Mouse (Mus musculus): ENCODE data around the gene Man2a1. TPM values are rescaled to one million over a fixed set of nuclear protein-coding genes. Genes with fewer than 3 reads are reported as not detected.

Gene Man2a1
- polyA plus RNA-seq, 1 experiment, result 109 TPM

GRCm38 (mm10) chr17:64621226-64621625 lies 20.7 kb downstream of the Man2a1 start:
- TF ChIP-seq CTCF (IDR thresholded peaks at IDR 0.05; ENCODE audit: borderline replicate concordance, insufficient read depth, low read length) (no peak), POLR2A (IDR thresholded peaks at IDR 0.05; ENCODE audit: low read depth, low read length) (no peak)
- Histone ChIP-seq H3K4me3 (ENCODE audit: insufficient read depth, low read length) (no peak overlapping the region), H3K4me1 (ENCODE audit: control insufficient read depth, insufficient read depth, low read length) (peaks cover 6% of the 10 kb centered on the region; the same call in 1 of the 2 replicates), H3K27ac (ENCODE audit: insufficient read depth, low read length) (no peak overlapping the region)

DNA sequence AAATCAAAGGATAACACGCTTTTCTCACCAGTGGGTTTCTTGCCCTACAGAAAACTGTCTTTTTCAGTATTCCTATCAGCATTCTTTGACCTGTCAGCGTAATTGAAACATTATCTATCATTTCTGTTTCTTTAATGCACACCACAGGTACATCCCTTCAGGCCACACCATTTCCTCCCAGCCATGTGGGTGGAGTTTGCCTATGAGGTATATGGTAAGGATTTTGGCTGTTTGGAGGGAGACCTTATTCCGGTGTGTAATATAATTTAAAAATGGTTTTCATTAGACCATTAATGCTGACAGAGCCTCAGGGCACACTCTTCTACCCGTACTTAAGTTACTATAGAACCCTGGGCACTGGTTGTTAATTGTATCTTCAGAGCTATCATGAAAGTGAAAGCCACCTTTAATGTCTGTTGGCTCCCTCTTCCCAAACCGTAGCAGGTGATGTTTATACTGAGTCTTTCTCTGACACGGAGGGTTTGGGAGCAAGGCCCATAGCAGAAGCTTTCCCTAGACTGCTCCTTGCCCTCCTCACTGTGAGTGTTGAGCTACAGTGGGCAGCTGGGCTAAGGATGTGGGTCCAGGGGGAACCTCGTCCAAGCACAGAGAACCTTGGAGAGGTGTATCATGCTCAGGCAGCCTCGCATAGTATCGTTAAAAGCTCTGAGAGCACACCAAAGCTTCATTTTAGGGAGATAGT lies 21.3 kb downstream of the Man2a1 start:
- H3K4me3 ChIP-seq (ENCODE audit: insufficient read depth, low read length), result no peak overlapping the region
- peaks cover 6% of the 10 kb centered on the region; the same call in 1 of the 2 replicates for H3K4me1 ChIP-seq (ENCODE audit: control insufficient read depth, insufficient read depth, low read length)
- no peak overlapping the region for H3K27ac ChIP-seq (ENCODE audit: insufficient read depth, low read length)
- TF ChIP-seq POLR2A (IDR thresholded peaks at IDR 0.05; ENCODE audit: low read depth, low read length) (no peak), CTCF (IDR thresholded peaks at IDR 0.05; ENCODE audit: borderline replicate concordance, insufficient read depth, low read length) (no peak)

DNA sequence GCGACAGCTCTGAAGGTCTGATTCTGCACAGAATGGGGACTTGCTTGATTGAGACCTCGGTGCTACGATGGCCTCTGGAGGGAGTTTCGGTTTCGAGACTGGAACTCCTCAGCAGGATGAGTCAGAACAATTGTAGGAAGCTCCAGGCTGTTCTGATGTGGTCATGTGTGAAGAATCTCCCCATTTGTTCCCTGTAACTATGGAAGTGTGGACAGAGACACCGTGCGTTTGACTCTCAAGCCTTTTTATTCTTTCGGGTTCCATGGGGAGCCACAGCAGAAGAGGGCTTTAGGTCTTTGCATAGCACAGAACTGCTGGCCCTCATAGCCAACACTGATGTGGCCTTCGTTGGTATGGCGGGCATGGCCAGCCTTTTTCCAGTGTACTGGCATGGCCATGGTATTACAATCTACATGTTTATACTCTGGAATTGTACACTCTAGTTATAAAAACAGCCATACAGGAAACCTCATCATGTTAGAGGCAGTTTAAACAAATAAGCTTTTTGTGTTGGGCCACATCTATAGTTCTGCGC lies 21.9 kb downstream of the Man2a1 start:
- peaks cover 6% of the 10 kb centered on the region; the same call in 1 of the 2 replicates for H3K4me1 ChIP-seq (ENCODE audit: control insufficient read depth, insufficient read depth, low read length)
- no peak overlapping the region for H3K27ac ChIP-seq (ENCODE audit: insufficient read depth, low read length)
- no peak overlapping the region for H3K4me3 ChIP-seq (ENCODE audit: insufficient read depth, low read length)
- TF ChIP-seq POLR2A (IDR thresholded peaks at IDR 0.05; ENCODE audit: low read depth, low read length), result no peak
- TF ChIP-seq CTCF (IDR thresholded peaks at IDR 0.05; ENCODE audit: borderline replicate concordance, insufficient read depth, low read length), result no peak

DNA sequence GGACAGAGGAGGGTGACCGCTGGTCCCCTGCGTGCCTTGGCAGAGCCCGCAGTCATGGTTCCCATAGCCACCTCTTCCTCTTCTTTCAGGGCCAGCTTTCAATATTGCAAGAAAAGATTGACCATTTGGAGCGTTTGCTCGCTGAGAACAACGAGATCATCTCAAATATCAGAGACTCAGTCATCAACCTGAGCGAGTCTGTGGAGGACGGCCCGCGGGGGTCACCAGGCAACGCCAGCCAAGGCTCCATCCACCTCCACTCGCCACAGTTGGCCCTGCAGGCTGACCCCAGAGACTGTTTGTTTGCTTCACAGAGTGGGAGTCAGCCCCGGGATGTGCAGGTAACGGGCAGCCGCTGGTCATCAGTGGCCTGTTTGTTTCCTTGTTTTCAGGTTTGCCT lies 23.9 kb downstream of the Man2a1 start:
- no peak overlapping the region for H3K27ac ChIP-seq (ENCODE audit: insufficient read depth, low read length)
- TF ChIP-seq CTCF (IDR thresholded peaks at IDR 0.05; ENCODE audit: borderline replicate concordance, insufficient read depth, low read length) (no peak), POLR2A (IDR thresholded peaks at IDR 0.05; ENCODE audit: low read depth, low read length) (no peak)
- no peak overlapping the region for H3K4me3 ChIP-seq (ENCODE audit: insufficient read depth, low read length)
- H3K4me1 ChIP-seq (ENCODE audit: control insufficient read depth, insufficient read depth, low read length), result peaks cover 3% of the 10 kb centered on the region; the same call in 1 of the 2 replicates

GRCm38 (mm10) chr17:64628796-64629195 lies 28.3 kb downstream of the Man2a1 start:
- Histone ChIP-seq H3K27ac (ENCODE audit: insufficient read depth, low read length) (no peak overlapping the region), H3K4me1 (ENCODE audit: control insufficient read depth, insufficient read depth, low read length) (no peaks in the 10 kb centered on the region), H3K4me3 (ENCODE audit: insufficient read depth, low read length) (no peak overlapping the region)
- TF ChIP-seq POLR2A (IDR thresholded peaks at IDR 0.05; ENCODE audit: low read depth, low read length) (no peak), CTCF (IDR thresholded peaks at IDR 0.05; ENCODE audit: borderline replicate concordance, insufficient read depth, low read length) (no peak)

DNA sequence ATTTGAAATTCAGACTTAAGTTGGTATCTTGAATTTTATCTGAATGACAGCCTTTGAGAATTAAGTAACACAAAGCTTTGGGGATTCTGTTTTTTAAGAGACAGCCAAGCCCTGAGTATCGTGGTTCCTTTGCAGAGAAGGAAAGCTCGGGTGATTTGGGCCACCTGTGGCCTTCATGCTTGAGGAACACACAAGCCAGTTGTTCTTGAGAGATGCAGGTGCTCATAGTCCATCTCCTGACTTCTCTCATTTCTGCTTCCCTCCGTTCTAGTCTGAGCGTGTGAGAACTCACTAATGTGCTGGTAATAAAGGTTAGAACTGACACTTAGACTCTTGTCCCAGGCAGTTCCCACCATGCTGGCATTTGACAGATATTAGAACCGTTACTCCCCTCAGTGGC lies 28.9 kb downstream of the Man2a1 start:
- no peak overlapping the region for H3K4me3 ChIP-seq (ENCODE audit: insufficient read depth, low read length)
- no peak overlapping the region for H3K27ac ChIP-seq (ENCODE audit: insufficient read depth, low read length)
- H3K4me1 ChIP-seq (ENCODE audit: control insufficient read depth, insufficient read depth, low read length), result no peaks in the 10 kb centered on the region
- TF ChIP-seq POLR2A (IDR thresholded peaks at IDR 0.05; ENCODE audit: low read depth, low read length) (no peak), CTCF (IDR thresholded peaks at IDR 0.05; ENCODE audit: borderline replicate concordance, insufficient read depth, low read length) (no peak)

DNA sequence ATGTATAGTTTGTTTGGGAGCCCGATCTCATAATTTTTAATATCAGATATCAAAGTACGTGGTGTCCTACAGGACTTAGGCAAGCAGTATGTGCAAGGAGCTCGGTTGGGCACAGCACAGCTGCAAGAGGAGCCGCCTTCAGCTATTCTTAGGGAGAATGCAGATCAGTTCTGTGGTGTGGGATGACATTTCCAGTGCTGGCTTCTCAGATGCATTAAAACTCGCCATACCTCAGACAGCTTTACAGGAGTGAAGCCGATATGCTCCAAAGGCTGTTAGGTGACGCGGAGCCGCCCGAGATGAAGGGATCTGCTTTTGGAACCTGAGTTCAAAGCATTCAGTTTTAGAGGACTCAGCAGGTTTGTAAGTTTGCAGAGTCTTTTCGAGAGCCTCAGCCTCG lies 30.0 kb downstream of the Man2a1 start:
- Histone ChIP-seq H3K4me1 (ENCODE audit: control insufficient read depth, insufficient read depth, low read length) (no peaks in the 10 kb centered on the region), H3K4me3 (ENCODE audit: insufficient read depth, low read length) (no peak overlapping the region), H3K27ac (ENCODE audit: insufficient read depth, low read length) (no peak overlapping the region)
- TF ChIP-seq CTCF (IDR thresholded peaks at IDR 0.05; ENCODE audit: borderline replicate concordance, insufficient read depth, low read length), result no peak
- TF ChIP-seq POLR2A (IDR thresholded peaks at IDR 0.05; ENCODE audit: low read depth, low read length), result no peak

GRCm38 (mm10) chr17:64637868-64638537 lies 37.5 kb downstream of the Man2a1 start:
- no peaks in the 10 kb centered on the region for H3K4me1 ChIP-seq (ENCODE audit: control insufficient read depth, insufficient read depth, low read length)
- no peak overlapping the region for H3K4me3 ChIP-seq (ENCODE audit: insufficient read depth, low read length)
- TF ChIP-seq POLR2A (IDR thresholded peaks at IDR 0.05; ENCODE audit: low read depth, low read length) (no peak), CTCF (IDR thresholded peaks at IDR 0.05; ENCODE audit: borderline replicate concordance, insufficient read depth, low read length) (no peak)
- H3K27ac ChIP-seq (ENCODE audit: insufficient read depth, low read length), result no peak overlapping the region

DNA sequence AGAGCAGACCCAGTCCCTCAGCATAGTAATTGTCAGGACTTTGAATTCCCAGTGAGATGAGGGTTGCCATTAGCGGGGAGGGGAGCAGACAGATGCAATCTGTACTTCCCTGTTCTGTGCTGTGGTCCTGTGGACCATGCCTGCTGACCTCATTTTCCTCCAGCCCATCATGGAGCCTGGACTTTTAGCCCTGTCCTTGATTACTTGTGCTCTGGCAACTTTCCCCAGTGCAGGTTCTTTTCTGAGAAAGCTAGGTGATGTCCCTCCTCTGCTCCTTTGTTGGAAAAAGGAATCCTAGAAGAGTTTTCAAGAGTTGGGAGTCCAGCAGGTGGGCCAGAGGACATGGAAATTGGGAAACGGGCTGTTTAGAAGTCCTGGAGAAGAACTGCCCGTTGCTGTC lies 40.8 kb downstream of the Man2a1 start:
- no peak overlapping the region for H3K27ac ChIP-seq (ENCODE audit: insufficient read depth, low read length)
- no peaks in the 10 kb centered on the region for H3K4me1 ChIP-seq (ENCODE audit: control insufficient read depth, insufficient read depth, low read length)
- no peak overlapping the region for H3K4me3 ChIP-seq (ENCODE audit: insufficient read depth, low read length)
- TF ChIP-seq CTCF (IDR thresholded peaks at IDR 0.05; ENCODE audit: borderline replicate concordance, insufficient read depth, low read length), result no peak
- no peak for TF ChIP-seq POLR2A (IDR thresholded peaks at IDR 0.05; ENCODE audit: low read depth, low read length)

DNA sequence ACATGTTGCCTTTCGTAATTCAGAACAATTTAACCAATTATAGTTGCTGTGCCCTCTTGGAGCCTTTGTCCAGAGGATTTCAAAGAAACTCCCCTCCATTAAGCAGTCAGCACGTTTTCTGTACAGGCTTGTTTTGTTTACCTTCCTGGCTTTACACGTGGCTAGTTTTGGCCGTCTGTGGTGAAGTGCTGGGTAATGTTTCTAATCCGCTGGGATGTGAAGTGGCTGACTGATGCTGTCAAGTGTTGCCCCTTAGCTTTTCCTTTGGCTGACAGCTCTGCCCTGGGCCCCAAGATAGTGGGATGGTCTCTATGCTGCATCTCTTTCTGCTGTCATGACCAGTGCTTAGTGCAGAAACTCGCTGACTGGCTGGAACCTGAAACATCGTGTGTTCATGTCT lies 43.1 kb downstream of the Man2a1 start:
- no peak overlapping the region for H3K4me3 ChIP-seq (ENCODE audit: insufficient read depth, low read length)
- H3K4me1 ChIP-seq (ENCODE audit: control insufficient read depth, insufficient read depth, low read length), result no peaks in the 10 kb centered on the region
- TF ChIP-seq CTCF (IDR thresholded peaks at IDR 0.05; ENCODE audit: borderline replicate concordance, insufficient read depth, low read length) (no peak), POLR2A (IDR thresholded peaks at IDR 0.05; ENCODE audit: low read depth, low read length) (no peak)
- H3K27ac ChIP-seq (ENCODE audit: insufficient read depth, low read length), result no peak overlapping the region

Data from embryonic fibroblast, embryonic 13.5 days (primary cell).